Mouse (Mus musculus): ENCODE results near the gene Gm8005.
"Not testable (repeated sequence)": the region's sequence is repeated elsewhere in the genome, so short reads cannot be mapped to it uniquely, and the experiment has no call there.

Gm8005 gene

DNA sequence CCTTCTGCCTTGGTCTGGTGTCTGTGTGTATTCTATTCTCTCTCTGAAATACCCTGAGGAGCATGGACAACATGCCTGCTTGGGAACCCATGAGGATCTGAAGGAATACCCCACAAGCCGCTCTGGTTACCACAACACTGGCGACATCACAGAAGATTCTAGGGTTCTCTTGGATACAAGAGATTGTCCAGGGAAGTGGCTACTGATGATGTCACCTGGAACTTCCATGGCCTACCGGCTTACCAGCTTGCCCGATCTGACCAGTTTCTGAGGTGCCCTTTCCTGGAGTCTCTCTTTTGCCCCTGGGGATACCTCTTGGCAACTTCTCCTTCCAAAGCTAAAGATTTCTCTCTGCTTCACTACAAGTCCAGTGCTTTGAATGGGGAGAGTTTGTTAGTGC lies at the start of gene Gm8005:
Gene Gm8005, minus strand, starts transcription at position 101 of the 400 bp plus-strand sequence.
- not testable (repeated sequence) for DNase-seq (ENCODE audit: low spot score in 2 of 2)

DNA sequence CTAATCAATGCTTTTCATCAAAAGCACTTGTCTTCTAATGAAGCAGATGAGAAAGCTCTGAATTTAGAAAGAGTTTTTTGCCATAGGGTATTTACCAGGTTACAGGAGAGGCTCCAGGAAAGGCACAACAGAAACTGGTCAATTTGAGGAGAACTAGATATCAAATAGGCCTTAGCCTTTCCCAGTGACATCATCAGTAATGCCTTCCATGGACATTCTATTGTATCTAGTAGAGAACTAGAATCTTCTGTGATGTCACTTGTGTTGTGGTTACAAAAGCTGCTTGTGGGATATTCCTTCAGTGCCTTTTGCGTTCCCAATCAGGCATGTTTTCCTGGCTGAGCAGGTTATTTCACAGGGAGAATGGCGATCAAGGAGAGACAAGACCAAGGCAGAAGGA lies 24.1 kb upstream of the Gm8005 start, which contains the start of gene Gm8011:
Gene Gm8011, plus strand, starts transcription at position 301 of the 400 bp plus-strand sequence.
- not testable (repeated sequence) for DNase-seq (ENCODE audit: low spot score in 2 of 2)
